Mouse (Mus musculus) NIH3T3 (cell line): ENCODE results near the gene Ecsit.
"Not testable (repeated sequence)": the region's sequence is repeated elsewhere in the genome, so short reads cannot be mapped to it uniquely, and the experiment has no call there.

Experiments used
- DNase-seq: peaks from one replicate; pipeline ENCODE4 v3.0.0-alpha.2; 2012; ENCODE audit warnings: low read depth

Ecsit gene

GRCm38 (mm10) chr9:22089986-22090385, 4.7 kb upstream of the Ecsit start:
- DNase-seq = peak; percentile 77

GRCm38 (mm10) chr9:22089281-22089680, 4.0 kb upstream of the Ecsit start:
- DNase-seq = peak; percentile 11

GRCm38 (mm10) chr9:22087034-22087618, 1.9 kb upstream of the Ecsit start:
- peak; percentile 8 for DNase-seq

- no peak for DNase-seq
Measured at GRCm38 (mm10) chr9:22086012-22086411, 774 bp upstream of the Ecsit start.

- no peak for DNase-seq
Measured at GRCm38 (mm10) chr9:22084667-22085021, 594 bp downstream of the Ecsit start.

GRCm38 (mm10) chr9:22076223-22076622, 9.0 kb downstream of the Ecsit start:
- no peak for DNase-seq

- not testable (repeated sequence) for DNase-seq
Measured at GRCm38 (mm10) chr9:22075778-22076177, 9.5 kb downstream of the Ecsit start.

- no peak for DNase-seq
Measured at GRCm38 (mm10) chr9:22072276-22072675, 13.0 kb downstream of the Ecsit start.

GRCm38 (mm10) chr9:22070791-22071573, 14.3 kb downstream of the Ecsit start, which contains the start of the genes Gm49318 and Zfp653:
Gene Gm49318, minus strand, starts transcription at chr9:22071259.
Gene Zfp653, minus strand, starts transcription at chr9:22071376.
- DNase-seq = peak; percentile 98

- DNase-seq = no peak
Measured at GRCm38 (mm10) chr9:22069881-22070553, 15.2 kb downstream of the Ecsit start.

- no peak for DNase-seq
Measured at GRCm38 (mm10) chr9:22067195-22067594, 18.0 kb downstream of the Ecsit start.

- DNase-seq = peak; percentile 77
Measured at GRCm38 (mm10) chr9:22066433-22066832, 18.8 kb downstream of the Ecsit start.

GRCm38 (mm10) chr9:22065642-22066041, 19.6 kb downstream of the Ecsit start:
- no peak for DNase-seq

GRCm38 (mm10) chr9:22064341-22064740, 20.9 kb downstream of the Ecsit start:
- DNase-seq = no peak

GRCm38 (mm10) chr9:22061339-22061738, 23.9 kb downstream of the Ecsit start:
- DNase-seq = no peak

GRCm38 (mm10) chr9:22058011-22058424, 27.2 kb downstream of the Ecsit start:
- peak; percentile 67 for DNase-seq

- DNase-seq = no peak
Measured at GRCm38 (mm10) chr9:22057031-22057517, 28.2 kb downstream of the Ecsit start.

GRCm38 (mm10) chr9:22056303-22056910, 28.8 kb downstream of the Ecsit start:
- no peak for DNase-seq

- DNase-seq = no peak
Measured at GRCm38 (mm10) chr9:22055713-22056112, 29.5 kb downstream of the Ecsit start.

- DNase-seq = no peak
Measured at GRCm38 (mm10) chr9:22054411-22055076, 30.7 kb downstream of the Ecsit start.

GRCm38 (mm10) chr9:22053657-22054056, 31.6 kb downstream of the Ecsit start:
- DNase-seq = peak; percentile 24

GRCm38 (mm10) chr9:22051958-22052254, 33.3 kb downstream of the Ecsit start, which contains the start of gene Elavl3:
Gene Elavl3, minus strand, starts transcription at chr9:22052023.
- DNase-seq = no peak
